Mouse (Mus musculus): ENCODE measurements around the gene Ak6.

DNA sequence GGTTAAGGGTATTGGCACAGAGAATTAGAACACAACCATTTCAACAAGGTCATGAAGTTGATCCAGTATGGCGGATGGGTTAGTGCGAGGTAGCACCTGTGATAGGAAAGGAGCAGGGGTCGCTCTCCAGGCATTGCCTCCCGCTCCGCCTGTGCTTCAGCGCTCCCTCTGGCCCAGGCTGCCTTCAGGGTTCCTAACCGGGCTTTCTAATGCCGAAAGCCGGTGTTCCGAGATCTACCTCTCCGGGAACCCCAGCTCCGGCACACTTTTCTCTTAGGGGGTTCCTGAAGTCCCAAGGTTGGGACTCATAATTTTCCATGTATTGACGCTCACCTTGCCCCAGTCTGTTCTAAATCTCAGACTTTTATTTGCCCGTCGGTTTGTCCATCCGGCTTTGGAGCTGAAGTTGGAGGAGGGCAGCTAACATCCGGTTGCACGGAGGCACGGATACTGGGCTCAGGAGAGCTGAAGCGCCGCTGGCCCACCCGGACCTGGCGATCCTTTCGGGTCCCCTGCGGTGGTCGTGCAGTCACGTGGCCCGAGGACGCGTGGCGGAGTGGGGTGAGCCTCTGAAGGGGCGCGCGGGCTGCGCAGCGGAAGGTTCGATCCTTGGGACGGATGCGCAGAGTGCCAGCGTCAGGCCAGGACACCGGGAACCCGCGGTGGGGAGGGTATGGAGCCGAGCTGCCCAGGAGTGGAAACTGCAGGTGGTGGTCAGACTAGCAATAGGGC is 18.7 kb downstream of the Ak6 start, which contains the start of gene Ccdc125:
- TF ChIP-seq CTCF (IDR thresholded peaks at IDR 0.05; ENCODE audit: extremely low read depth, insufficient read depth, low read length) (no peak), POLR2A (IDR thresholded peaks at IDR 0.05; ENCODE audit: extremely low read depth, insufficient read depth, low read length) (no peak)

All from cortical plate, adult 2 months (tissue).